Mouse (Mus musculus) spleen, postnatal 14 days (tissue): Measurements from ENCODE around the gene Gm10842.

Source experiments
- DNase-seq, 2 experiments: peaks; one replicate each; pipeline ENCODE4 v3.0.0; 2021 to 2022; ENCODE audit warnings: low spot score in 2 of 2

Gm10842 gene

DNA sequence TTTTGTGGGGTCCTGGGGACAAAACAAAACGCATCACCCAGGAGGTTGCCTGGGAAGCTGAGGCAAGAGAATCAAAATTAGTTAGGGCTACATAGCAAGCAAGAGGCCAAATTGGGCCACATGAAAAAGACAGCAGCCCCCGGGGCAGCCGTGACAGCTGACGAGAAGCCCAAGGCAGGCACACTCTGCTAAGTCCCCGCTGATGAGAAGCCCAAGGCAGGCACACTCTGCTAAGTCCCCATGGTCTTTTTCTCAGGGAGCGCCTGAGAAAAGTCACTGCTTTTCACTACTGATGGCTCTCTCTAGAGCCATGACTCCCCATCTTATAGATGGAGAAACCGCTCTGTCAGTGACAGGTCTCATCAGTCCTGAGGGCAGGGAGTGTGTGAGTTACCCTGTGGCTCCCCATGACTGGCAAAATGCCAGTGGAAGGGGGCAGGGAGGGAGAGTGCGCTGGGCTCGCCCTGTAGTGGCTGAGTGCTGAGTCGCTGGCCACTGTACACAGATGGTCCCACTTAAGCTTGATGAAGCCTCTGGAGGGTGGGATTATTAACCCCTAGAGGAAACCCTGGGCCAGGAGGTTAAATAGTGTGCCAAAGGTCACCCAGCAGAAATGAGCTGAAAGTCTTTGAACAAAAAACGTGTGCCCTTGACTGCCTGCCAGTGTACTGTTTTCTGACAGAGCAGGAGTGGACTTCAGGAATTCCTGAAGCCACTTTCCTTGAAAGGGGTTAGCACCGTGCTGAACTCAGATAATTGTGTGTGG is 6.6 kb downstream of the Gm10842 start:
- DNase-seq, result peak; percentile 44 to 54

DNA sequence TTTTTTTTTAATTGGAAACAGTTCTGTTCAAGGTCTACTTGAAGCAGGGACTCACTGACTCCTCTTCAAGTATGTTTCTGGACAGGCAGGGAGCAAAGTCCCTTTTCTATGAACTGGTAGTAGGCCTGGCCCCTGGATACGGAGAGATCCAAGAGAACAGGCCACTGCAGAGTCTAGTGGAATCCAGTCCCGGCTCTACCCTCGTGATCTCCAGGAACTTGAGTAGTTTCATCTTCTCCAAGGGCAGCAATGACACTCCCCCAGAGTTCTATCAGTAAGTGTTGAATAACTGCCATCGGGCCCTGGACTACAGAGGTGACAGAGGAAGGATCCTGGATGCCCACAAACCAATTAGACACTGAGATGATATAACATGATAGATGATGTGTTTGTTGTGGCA is 9.2 kb downstream of the Gm10842 start:
- DNase-seq, result no peak

DNA sequence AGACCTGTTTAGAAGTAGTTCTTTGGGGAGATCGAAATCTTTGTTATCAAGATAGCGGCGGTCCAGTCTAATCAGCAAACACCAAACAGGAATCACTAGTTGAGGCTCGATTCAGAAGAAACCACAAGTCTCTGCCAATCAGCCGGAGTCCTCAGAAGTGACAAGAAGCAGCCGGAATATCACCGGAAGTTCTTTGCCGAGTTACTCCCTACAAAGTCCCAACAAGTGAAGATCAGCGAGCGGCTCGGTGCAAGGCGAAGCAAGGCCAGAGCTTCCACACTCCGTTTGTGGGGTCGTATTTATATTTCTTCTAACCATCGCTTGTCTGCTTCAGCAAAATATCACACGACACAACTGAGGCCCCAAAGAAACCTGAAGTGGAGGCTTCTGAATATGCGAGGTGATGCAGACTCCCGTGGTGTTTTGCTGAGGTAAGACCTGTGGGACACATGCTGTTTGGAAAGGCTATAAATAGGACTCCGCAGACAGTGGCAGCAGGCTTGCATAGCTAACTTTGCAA is 10.1 kb downstream of the Gm10842 start:
- no peak for DNase-seq

DNA sequence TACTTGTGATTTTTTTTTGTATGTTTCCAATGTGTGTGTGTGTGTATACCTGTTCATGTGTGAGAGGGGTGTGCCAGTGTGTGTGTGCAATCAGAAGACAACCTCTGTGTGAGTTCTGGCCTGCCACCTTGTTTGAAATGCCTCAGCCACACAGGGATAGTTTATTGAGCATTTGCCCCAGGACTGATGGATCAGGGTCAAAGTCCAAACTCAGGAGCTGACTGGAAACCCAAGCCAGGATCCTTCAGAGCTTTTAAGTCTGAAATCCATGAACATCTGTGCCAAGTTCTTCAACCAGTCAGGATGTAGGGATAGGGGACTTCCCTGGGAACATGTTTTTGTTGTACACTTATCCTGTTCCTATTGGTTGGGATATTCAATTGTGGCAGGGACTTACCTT is 11.4 kb downstream of the Gm10842 start:
- no peak for DNase-seq

DNA sequence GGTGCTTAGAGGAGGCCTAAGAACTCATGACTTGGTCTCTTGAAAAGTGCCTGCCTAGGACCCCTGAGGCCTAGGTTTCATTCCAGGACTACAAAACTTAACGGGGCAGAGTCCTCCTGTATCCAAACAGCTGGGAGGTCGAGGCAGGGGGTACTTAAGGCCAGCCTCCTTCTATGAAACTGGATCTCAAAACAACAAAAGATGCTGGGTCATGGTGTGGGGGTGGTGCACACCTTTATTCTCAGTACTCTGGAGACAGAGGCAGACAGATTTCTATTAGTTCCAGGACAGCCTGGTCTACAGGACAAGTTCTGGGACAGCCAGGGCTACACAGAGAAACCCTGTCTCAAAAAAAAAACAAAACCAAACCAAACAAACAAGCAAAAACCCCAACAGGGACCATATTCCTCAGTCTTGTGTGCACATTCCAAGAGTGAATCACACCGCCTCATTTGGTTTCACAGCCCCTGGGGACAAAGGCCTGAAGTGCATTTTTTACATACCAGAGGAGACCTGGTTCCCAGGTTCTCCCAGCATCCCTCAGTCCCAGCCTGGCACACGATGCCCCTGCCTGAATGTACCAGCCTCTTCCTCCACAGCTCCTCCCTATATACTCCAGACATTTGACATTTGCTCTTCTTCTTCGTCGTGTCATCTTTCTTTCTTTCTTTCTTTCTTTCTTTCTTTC is 13.1 kb downstream of the Gm10842 start:
- DNase-seq, result no peak

DNA sequence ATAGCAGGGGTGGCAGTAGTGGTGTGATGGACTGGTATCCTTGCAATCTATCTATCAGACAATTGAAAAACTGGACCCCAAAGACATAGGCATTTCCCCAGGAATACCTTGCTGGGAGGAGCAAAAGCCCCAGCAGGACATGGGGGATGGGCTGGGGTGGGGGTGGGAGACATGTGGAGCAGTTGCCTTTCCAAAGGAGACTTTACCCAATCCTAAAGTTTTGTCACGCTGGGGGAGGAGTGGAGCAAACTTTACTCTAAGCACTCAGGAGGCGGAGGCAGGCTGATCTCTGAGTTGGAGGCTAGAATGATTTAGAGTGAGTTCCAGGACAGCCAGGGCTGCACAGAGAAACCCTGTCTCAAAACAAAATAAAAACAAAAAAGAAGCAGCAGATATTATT is 14.7 kb downstream of the Gm10842 start:
- no peak for DNase-seq

DNA sequence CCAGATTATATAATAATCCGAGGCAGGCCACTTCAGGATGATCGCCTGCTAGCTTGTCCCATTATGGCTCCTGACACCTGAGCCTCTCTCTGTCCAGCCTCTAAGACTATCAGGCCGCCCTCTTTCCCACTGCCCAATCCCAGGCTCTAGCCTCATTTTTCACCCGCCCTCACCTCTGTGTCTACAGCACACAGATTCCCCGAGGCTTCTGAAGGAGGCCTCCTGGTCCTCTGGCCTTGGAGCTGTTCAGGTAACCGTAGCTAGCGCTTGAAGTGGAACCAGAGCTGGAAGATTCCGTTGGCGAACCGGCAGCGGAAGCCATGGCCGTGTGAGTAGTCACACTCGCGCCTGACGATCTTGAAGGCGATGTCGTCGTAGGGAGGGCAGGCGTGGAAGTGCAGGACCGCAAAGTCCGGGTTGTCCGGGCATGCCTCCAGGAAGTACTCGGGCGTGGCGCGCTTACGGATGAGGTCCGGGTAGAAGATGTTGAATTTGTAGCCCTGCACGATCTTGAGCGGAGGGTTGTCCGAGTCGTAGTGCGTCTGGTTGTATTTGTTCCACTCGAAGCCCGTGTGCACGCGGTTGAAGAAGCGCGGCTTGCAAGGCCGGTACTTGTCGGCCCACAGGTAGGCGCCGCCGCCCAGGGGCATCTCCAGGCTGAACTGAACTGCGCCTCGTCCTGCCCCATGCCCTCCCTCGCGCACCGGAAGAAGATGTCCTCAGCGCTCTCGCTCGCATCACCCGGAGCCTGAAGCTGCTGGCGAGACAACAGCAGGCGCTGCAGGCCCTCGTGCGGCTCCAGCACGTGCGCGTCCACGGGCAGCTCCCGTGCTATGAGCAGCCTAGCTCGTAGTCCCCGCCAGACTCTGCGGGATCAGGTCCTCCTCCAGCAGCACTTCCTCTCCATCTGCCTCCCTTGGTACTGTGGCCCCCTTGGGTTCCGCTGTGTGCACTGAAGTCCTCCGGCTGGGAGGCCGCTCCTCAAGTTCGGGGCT is 18.1 kb downstream of the Gm10842 start:
- no peak for DNase-seq

DNA sequence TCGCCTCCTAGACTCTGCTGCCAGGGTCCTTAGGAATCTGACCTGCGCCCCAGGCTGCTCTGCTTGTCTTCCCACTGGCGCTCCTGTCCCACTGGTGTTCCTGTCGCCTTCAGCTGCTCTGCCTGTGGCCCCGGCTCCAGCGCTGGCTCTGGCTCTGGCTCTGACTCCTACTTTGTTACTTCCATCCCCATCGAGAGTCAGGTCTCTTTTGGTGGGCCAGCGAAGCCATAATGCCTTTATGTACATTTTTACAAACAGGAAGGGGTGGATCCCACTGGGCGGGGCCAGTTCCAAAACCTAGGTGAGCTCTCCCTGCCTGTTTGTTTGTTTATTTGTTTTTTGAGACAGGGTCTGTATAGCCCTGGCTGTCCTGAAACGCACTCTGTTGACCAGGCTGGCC is 20.1 kb downstream of the Gm10842 start:
- no peak for DNase-seq

DNA sequence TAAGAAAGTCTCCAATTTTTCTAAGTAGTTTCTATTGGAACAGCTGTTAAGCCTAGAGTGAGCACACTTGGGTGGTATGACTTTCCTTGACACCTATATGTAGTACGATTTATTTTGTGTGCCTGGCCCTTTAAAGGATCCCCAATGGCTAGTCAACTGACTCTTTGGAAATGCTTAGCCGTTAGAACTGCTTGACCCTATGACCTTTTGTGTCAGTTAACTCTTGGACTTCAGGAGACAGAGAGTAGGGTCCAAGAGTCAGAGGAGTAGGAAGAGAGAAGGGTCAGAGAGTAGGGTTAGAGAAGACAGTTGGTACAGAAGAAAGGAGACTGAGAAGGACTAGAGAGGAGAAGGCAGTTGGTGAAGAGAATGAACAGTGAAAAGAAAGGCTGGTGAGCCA is 31.8 kb downstream of the Gm10842 start, which contains the start of gene Tlk2:
Gene Tlk2, plus strand, starts transcription at position 292 of the 400 bp plus-strand sequence.
- DNase-seq, result no peak

DNA sequence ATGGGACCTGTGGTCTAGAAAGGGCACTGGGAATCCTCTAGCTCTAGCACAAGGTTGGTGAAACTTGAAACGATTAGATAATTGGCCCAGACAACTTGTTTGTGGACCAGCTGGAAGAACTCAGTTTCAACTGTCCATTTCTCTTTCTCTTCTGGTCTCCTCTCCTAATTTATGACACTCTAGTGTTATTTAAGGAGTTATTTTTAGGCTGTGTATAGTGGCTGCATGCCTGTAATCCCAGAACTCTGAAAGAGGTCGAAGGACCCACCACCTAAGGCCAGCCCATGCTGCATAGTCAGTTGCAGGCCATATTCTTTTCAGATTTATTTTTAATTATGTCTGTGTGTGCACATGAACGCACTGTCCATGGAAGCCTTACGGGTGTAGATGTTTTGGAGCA is 32.8 kb downstream of the Gm10842 start:
- DNase-seq, result no peak

DNA sequence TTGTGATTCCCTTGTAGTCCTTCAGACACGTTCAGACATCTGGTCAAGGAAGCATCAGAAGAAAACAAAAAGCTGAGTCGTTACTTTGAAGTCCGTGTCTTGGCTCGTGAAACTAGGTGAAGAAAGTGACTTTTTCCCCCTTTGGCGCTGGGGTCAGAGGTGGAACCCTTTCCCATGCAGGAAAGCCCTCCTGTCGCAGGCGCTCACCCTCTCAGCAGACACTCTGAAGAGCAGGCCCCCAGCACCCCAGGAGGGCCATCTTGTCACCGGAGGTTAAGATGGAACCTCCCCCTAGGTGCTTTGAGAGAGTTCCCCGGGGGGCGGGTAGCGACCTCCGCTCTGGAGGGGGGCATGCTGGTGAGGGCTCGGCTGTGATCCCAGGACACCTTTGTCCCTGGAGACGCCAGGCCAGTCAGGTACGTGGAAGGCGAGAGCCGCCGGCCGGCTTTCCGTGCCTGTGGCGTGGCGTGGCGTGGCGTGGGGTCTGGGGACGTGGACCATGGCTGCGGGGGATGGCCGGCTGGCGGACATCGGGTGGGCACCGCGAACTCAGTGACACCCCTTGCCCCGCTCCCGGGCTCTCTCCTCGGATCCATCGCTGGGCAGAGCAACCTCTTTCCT is 33.9 kb downstream of the Gm10842 start:
- peak; percentile 14 to 38 for DNase-seq

DNA sequence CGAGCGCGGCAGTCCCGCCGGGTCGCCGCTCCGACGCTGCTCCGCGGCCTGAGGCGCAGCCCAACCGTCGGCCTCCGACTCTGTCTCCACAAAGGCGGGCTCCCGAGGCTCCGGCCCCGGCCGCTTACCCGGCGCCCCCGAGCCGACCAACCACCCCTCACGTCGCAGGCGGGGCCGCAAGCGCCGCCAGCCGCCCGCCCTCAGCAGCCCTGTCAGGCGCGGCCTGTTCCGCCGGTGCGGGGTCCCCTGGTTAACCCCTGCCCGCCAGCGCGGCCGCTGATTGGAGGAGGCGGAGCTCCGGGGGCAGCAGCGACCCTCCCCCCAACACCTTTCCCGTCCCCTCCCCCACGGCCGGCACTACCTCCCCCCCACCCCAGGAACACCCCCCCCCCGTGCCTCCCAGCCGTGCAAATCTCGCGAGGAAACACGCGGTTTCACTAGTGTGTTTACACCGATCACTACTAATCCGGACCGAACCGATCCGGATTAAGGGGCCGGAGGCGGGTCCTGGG is 34.5 kb downstream of the Gm10842 start:
- DNase-seq, result peak; percentile 80 to 87

DNA sequence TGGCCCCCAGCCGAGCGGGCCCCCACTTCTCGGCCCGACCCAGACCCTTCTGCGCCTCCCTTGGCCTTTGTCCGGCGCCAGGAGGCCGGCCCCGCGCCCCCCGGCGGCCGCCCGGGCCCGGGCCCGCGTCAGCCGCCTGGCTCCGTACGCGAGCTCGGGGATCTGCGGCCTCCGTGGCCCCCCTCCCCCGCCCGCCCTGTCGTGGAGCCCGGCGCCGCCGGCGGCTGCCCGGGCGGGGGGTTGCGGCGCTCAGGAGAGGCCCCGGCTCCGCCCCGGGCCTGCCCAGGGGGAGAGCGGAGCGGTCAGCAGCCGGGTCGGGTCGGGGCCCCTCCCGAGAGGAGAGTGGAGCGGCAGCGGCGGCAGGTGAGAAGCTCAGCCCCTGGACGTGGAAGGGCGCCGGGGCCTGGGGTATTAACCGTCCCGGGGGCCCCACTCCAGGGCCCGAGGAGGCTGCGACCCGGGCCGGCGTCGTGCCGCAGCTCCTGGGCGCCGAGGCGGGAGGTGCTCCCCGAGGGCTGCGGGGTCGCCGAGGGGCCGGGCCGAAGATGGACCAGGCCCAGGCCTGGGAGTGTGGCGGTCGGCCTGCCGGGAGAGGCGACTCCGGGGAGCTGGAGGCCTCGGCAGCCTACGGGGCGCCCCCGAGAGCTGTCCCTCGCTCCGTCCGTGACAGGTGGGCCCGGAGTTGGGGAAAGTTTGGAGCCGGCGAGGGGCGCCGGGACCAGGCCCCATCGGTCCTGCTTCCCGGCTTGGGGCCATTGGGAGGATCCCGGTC is 35.2 kb downstream of the Gm10842 start:
- peak; percentile 34 to 43 for DNase-seq

DNA sequence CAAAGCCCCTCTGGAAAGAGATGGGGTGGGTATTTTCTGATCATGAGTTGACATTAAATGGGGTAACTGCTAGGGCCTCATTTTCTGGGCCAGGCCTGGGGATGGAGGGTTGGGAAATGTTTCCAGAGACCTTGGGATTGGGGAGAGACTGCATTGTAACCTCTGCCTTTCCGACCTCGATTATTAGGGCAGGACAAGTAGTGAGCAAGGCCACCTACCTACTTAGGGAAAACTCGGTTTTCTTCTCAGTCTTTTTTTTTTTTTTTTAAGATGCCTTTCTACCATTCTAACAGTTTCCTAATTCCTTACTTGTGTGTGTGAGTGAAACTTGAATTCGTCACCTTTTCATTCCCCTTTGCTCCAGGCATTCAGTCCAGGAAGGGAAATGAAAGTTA is 35.8 kb downstream of the Gm10842 start:
- DNase-seq, result no peak

DNA sequence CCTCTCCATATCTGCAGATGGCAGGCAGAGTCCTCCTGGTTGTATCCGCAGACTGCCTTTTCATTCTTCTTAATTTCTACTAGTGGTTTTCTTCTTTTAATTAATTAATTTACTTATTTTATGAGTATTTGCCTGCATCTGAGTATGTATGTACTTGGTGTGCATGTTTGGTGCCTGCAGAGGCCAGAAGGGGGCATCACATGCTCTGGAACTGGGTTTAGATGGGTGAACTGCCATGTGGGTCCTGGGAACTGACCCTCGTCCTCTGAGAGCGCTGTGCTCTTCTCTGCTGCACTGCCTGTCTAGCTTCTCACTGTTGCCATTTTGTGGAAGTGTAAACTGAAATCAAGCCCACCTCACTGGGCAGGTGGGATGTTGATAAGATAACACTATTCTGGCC is 38.0 kb downstream of the Gm10842 start:
- DNase-seq, result no peak

DNA sequence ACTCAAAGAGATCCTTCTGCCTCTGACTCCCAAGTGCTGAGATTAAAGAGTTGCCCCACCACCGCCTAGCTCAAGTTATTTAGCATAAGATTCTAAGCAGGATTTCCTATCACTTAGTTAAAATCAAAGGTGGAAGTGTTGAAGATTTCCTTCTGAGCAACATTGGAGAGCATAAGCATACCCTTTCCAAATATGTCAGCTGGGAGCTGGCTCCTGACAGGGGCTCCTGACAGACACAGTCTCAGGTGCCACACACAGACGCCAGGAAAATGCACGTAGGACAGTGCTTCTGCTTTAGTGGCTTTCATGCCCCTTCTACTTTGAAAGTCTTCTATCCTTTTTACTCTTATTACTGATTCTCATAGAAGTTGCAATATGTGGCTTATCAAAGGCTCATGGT is 45.5 kb downstream of the Gm10842 start:
- no peak for DNase-seq
